Mouse (Mus musculus): ENCODE results near the gene Slc41a1. TPM values are rescaled to one million over a fixed set of nuclear protein-coding genes. Genes with fewer than 3 reads are reported as not detected.
A peak's percentile ranks its signal among the peaks of the same experiment; 100 is the strongest.

The Slc41a1 gene
- 9.3 and 10.2 TPM in 2 replicates for polyA plus RNA-seq (2014; fragmentation: Nextera tagmentation; extraction: Ambion mirVana)

DNA sequence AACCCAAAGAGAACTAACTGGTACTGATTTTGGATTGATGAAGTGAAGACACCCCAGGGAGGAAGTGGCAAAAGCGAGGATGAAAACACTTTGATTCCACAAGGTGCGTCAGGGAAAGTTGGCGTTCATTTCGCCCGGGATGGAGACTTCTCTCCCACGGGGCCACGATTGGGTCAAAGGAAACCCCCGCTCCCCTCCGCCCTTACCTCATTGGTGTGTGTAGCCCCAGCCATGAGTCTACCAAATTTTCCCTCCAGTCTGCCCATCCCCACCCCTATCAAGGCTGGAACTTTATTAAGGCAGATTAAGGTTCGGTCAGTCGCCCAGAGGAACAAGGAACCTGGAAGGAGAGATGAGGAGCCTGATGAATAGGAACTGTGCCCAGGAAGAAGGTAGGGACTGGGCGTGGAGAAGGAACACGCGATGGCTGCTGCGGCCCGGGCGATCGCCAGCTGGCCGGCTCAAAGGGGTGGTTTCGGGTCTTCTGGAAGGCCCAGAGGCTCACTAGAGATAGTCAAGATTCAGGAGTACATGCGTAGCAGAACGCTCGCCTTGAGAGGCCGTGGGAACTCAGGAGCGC lies at the start of gene Slc41a1:
Gene Slc41a1, plus strand, starts transcription at position 287 of the 580 bp plus-strand sequence.
- peak; percentile 62 for ATAC-seq (ENCODE audit: insufficient read depth, low FRiP score, low TSS enrichment)
- H3K27ac ChIP-seq (ENCODE audit: low read depth, low read length): peak within 1 kb of the TSS; percentile 44; the same call in 1 of the 2 replicates
- WGBS: 3% methylated on average over 25 of the region's 25 CpGs
- H3K27me3 ChIP-seq (ENCODE audit: control insufficient read depth, insufficient read depth, low read length): no peaks in the 10 kb centered on the region
- DNase-seq (ENCODE audit: low spot score): no peak
- peak within 1 kb of the TSS; percentile 66 for H3K4me2 ChIP-seq (ENCODE audit: low read depth)
- peak within 1 kb of the TSS; percentile 82 for H3K4me3 ChIP-seq (ENCODE audit: low read depth, low read length)
- H3K4me1 ChIP-seq (ENCODE audit: control insufficient read depth, insufficient read depth, low read length): peaks cover 5% of the 10 kb centered on the region; the same call in 1 of the 2 replicates
- H3K36me3 ChIP-seq (ENCODE audit: control insufficient read depth, insufficient read depth, low read length): no peaks in the 10 kb centered on the region
- H3K9ac ChIP-seq (ENCODE audit: low read length): peak within 1 kb of the TSS; percentile 86
- no peaks in the 10 kb centered on the region for H3K9me3 ChIP-seq (ENCODE audit: control insufficient read depth, low read length)

DNA sequence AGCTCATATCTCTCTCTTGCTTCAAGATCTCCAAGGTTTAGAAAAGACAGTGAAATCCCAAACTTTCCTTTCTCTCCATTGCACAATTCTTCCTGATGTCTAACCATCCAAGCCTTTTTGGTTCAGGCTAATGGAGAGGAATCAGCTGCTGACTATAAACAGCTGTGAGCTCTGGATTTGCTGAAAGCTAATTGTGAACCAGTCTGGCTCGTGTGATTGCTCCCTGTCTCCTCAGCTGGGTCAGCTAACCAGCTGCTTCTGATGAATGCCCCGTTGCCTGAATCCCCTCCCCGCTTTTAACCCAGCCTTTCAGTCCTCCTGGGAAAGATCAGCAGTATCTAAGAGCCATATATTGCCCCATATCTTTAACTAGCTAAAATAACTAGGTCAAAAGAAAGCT lies 32.7 kb upstream of the Slc41a1 start:
- Histone ChIP-seq H3K4me2 (ENCODE audit: low read depth) (no peak overlapping the region), H3K36me3 (ENCODE audit: control insufficient read depth, insufficient read depth, low read length) (no peaks in the 10 kb centered on the region), H3K4me1 (ENCODE audit: control insufficient read depth, insufficient read depth, low read length) (no peaks in the 10 kb centered on the region), H3K27me3 (ENCODE audit: control insufficient read depth, insufficient read depth, low read length) (no peaks in the 10 kb centered on the region), H3K9me3 (ENCODE audit: control insufficient read depth, low read length) (no peaks in the 10 kb centered on the region), H3K9ac (ENCODE audit: low read length) (no peak overlapping the region), H3K4me3 (ENCODE audit: low read depth, low read length) (no peak overlapping the region), H3K27ac (ENCODE audit: low read depth, low read length) (no peak overlapping the region)
- DNase-seq (ENCODE audit: low spot score): no peak
- ATAC-seq (ENCODE audit: insufficient read depth, low FRiP score, low TSS enrichment): no peak
- WGBS: 33% methylated on average over 3 of the region's 3 CpGs

DNA sequence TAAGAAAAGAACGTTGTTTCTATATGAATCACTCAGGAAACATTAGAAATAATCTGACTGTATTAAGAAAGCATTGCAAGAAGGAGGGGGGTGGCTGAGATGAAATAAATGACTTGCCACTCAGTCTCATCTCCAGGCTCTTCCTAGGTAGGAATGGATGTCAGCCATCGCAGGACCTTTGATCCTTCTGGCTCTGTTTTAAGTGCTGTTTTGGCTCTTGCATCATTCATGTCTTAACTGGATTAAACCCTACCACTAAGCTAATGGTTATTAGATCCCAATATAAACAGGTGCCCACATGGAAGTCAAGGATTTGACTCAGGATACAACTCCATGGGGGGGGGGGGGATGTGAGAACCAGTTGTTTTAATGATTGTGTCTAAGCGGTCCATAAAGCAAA lies 32.1 kb upstream of the Slc41a1 start:
- Histone ChIP-seq H3K36me3 (ENCODE audit: control insufficient read depth, insufficient read depth, low read length) (no peaks in the 10 kb centered on the region), H3K9me3 (ENCODE audit: control insufficient read depth, low read length) (no peaks in the 10 kb centered on the region), H3K4me1 (ENCODE audit: control insufficient read depth, insufficient read depth, low read length) (no peaks in the 10 kb centered on the region), H3K4me2 (ENCODE audit: low read depth) (no peak overlapping the region), H3K9ac (ENCODE audit: low read length) (no peak overlapping the region), H3K27me3 (ENCODE audit: control insufficient read depth, insufficient read depth, low read length) (no peaks in the 10 kb centered on the region), H3K4me3 (ENCODE audit: low read depth, low read length) (no peak overlapping the region), H3K27ac (ENCODE audit: low read depth, low read length) (no peak overlapping the region)
- WGBS: 89% methylated on average over 3 of the region's 3 CpGs
- DNase-seq (ENCODE audit: low spot score): no peak
- ATAC-seq (ENCODE audit: insufficient read depth, low FRiP score, low TSS enrichment): no peak

DNA sequence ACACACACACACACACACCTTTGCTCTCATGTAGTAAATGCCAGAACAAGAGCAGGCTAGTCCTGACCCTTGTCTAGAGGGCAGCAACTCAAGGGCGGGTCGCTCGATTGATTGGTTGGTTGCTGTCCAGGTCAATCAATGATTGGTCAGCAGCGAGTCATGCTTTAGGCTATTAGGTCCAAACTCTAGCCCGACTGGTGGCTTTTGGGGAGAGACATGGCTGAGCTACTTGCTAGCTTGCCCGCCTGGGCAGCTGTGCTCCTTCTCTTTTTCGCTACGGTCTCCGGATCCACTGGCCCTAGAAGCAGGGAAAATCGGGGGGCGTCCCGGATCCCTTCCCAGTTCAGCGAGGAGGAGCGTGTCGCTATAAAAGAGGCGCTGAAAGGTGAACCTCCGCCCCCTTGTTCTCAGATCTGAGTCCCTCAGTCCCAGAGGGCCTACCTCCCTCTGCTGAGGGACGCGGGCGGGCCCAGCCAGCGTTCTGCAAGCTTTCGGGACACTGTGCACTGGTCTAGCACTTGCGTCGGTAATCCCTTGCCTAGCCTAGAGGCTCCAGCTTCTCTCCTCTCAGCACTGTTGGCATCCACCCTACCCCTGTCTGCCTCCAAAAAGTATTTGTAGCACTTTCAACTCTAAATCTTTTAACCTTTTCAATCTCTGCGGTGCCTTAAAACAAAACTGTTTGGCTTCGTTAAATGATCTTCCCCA lies 29.9 kb upstream of the Slc41a1 start, which contains the start of gene Pm20d1:
Gene Pm20d1, plus strand, starts transcription at position 180 of the 708 bp plus-strand sequence.
- no peaks in the 10 kb centered on the region for H3K27me3 ChIP-seq (ENCODE audit: control insufficient read depth, insufficient read depth, low read length)
- WGBS: 4% methylated on average over 26 of the region's 26 CpGs
- DNase-seq (ENCODE audit: low spot score) (peak; percentile 48), ATAC-seq (ENCODE audit: insufficient read depth, low FRiP score, low TSS enrichment) (no peak)
- H3K9me3 ChIP-seq (ENCODE audit: control insufficient read depth, low read length): no peaks in the 10 kb centered on the region
- H3K9ac ChIP-seq (ENCODE audit: low read length): peak within 1 kb of the TSS; percentile 51
- H3K27ac ChIP-seq (ENCODE audit: low read depth, low read length): no peak within 1 kb of the TSS
- no peaks in the 10 kb centered on the region for H3K4me1 ChIP-seq (ENCODE audit: control insufficient read depth, insufficient read depth, low read length)
- peak within 1 kb of the TSS; percentile 28 for H3K4me3 ChIP-seq (ENCODE audit: low read depth, low read length)
- H3K36me3 ChIP-seq (ENCODE audit: control insufficient read depth, insufficient read depth, low read length): no peaks in the 10 kb centered on the region
- H3K4me2 ChIP-seq (ENCODE audit: low read depth): peak within 1 kb of the TSS; percentile 51

DNA sequence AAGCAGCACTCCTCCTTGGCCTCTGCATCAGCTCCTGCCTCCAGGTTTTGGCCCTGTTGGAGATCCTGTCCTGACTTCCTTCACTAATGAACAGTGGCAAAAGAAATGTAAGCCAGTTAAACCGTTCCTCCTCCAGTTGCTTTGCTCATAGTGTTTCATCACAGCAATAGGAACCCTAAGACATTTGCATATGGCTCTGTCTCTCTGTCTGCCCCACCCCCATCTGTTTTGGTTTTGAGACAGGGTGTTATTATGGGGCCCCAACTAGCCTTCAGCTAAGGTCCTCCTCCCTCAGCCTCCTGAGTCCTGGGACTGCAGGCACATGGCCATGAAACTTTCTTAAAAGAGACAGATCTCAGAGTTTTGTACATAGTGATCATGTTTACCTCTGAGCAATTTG lies 27.3 kb upstream of the Slc41a1 start:
- ATAC-seq (ENCODE audit: insufficient read depth, low FRiP score, low TSS enrichment): no peak
- WGBS: 38% methylated on average over 1 of the region's 1 CpGs
- no peak overlapping the region for H3K4me2 ChIP-seq (ENCODE audit: low read depth)

DNA sequence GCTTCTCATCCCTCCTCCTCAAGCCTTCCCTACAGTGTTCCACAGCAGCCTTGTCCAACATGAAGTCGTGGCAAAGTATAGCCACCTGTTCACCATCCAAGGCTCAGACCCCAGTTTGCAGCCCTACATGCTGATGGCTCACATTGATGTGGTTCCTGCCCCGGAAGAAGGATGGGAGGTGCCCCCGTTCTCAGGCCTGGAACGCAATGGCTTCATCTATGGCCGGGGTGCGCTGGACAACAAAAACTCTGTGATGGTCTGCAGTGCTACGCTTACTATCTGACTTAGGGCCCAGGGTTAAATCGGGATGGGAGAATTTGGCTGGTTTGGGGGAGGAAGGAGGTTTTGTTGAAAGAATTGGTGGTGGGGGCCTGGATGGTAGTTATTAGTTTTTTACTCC lies 26.2 kb upstream of the Slc41a1 start:
- Histone ChIP-seq H3K4me1 (ENCODE audit: control insufficient read depth, insufficient read depth, low read length) (no peaks in the 10 kb centered on the region), H3K27ac (ENCODE audit: low read depth, low read length) (no peak overlapping the region), H3K9ac (ENCODE audit: low read length) (no peak overlapping the region), H3K27me3 (ENCODE audit: control insufficient read depth, insufficient read depth, low read length) (no peaks in the 10 kb centered on the region), H3K9me3 (ENCODE audit: control insufficient read depth, low read length) (no peaks in the 10 kb centered on the region), H3K4me2 (ENCODE audit: low read depth) (no peak overlapping the region), H3K4me3 (ENCODE audit: low read depth, low read length) (no peak overlapping the region), H3K36me3 (ENCODE audit: control insufficient read depth, insufficient read depth, low read length) (no peaks in the 10 kb centered on the region)
- ATAC-seq (ENCODE audit: insufficient read depth, low FRiP score, low TSS enrichment) (no peak), DNase-seq (ENCODE audit: low spot score) (no peak)
- WGBS: 92% methylated on average over 8 of the region's 8 CpGs

More for the DNA sequence above, 27.3 kb upstream of the Slc41a1 start:
- Histone ChIP-seq H3K36me3 (ENCODE audit: control insufficient read depth, insufficient read depth, low read length) (no peaks in the 10 kb centered on the region), H3K9ac (ENCODE audit: low read length) (no peak overlapping the region), H3K4me3 (ENCODE audit: low read depth, low read length) (no peak overlapping the region), H3K9me3 (ENCODE audit: control insufficient read depth, low read length) (no peaks in the 10 kb centered on the region), H3K4me1 (ENCODE audit: control insufficient read depth, insufficient read depth, low read length) (no peaks in the 10 kb centered on the region), H3K27ac (ENCODE audit: low read depth, low read length) (no peak overlapping the region), H3K27me3 (ENCODE audit: control insufficient read depth, insufficient read depth, low read length) (no peaks in the 10 kb centered on the region)
- no peak for DNase-seq (ENCODE audit: low spot score)

DNA sequence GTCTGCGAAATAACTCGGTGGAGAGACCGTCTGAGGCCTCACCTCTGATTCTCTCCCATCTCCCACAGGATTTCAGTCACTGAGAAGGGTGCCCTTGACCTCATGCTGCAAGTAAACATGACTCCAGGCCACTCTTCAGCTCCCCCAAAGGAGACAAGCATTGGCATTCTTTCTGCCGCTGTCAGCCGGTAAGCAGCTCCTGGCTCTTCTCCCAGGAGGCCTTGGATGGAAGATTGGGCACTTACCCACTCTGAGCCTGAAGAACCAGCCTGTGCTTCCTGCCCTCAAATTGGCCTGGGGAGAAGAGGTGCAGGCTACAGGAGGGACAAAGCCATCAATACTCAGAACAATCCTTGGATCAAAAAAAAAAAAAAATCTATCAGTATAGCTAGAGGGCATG lies 24.6 kb upstream of the Slc41a1 start:
- Histone ChIP-seq H3K27me3 (ENCODE audit: control insufficient read depth, insufficient read depth, low read length) (no peaks in the 10 kb centered on the region), H3K9me3 (ENCODE audit: control insufficient read depth, low read length) (no peaks in the 10 kb centered on the region), H3K27ac (ENCODE audit: low read depth, low read length) (no peak overlapping the region), H3K4me1 (ENCODE audit: control insufficient read depth, insufficient read depth, low read length) (no peaks in the 10 kb centered on the region), H3K4me3 (ENCODE audit: low read depth, low read length) (no peak overlapping the region), H3K9ac (ENCODE audit: low read length) (no peak overlapping the region), H3K36me3 (ENCODE audit: control insufficient read depth, insufficient read depth, low read length) (no peaks in the 10 kb centered on the region), H3K4me2 (ENCODE audit: low read depth) (no peak overlapping the region)
- ATAC-seq (ENCODE audit: insufficient read depth, low FRiP score, low TSS enrichment) (no peak), DNase-seq (ENCODE audit: low spot score) (no peak)
- 87% methylated on average over 5 of the region's 5 CpGs for WGBS

DNA sequence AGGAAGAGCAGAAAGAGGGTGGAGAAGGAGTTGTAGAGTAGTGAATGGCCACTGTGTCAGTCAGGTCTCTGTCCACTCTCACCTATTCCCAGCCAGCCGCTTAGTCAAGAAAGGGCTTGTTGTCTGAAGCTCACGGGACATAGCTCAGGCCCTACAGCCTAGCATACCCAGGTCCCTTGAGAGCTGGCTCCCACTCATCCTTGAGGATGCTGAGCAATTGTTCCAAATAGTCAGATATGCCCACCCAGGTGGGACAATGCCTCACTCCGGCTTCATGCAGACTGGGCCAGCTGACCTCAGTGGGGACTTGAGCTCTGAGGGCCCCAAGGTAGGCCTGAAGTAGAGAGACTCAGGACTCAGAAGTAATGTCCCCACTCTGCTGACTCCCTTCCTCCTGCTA lies 23.1 kb upstream of the Slc41a1 start:
- no peak overlapping the region for H3K4me2 ChIP-seq (ENCODE audit: low read depth)
- no peaks in the 10 kb centered on the region for H3K4me1 ChIP-seq (ENCODE audit: control insufficient read depth, insufficient read depth, low read length)
- no peak overlapping the region for H3K27ac ChIP-seq (ENCODE audit: low read depth, low read length)
- DNase-seq (ENCODE audit: low spot score) (no peak), ATAC-seq (ENCODE audit: insufficient read depth, low FRiP score, low TSS enrichment) (no peak)
- H3K9ac ChIP-seq (ENCODE audit: low read length): no peak overlapping the region
- WGBS: 90% methylated on average over 3 of the region's 3 CpGs
- H3K27me3 ChIP-seq (ENCODE audit: control insufficient read depth, insufficient read depth, low read length): no peaks in the 10 kb centered on the region
- no peaks in the 10 kb centered on the region for H3K9me3 ChIP-seq (ENCODE audit: control insufficient read depth, low read length)
- H3K4me3 ChIP-seq (ENCODE audit: low read depth, low read length): no peak overlapping the region
- H3K36me3 ChIP-seq (ENCODE audit: control insufficient read depth, insufficient read depth, low read length): no peaks in the 10 kb centered on the region

DNA sequence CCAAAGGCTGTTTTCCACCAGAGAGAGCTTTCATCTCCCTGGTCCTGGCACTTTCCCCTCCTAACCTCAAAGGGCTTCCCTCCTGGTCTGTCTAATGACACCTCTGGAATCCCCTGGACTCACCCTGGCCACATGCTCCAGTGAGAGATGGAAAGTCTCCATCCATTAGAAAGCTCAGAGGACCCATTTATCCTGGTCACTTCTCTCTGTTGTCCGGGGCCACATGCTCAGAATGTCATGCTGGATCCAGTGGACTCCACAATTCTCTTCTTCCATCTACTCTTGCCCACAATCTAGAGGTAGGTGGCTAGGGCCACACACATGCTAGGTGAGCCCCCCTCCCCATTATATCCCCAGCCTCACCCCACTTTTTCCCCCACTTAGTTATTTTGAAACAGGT lies 18.3 kb upstream of the Slc41a1 start:
- Histone ChIP-seq H3K27ac (ENCODE audit: low read depth, low read length) (no peak overlapping the region), H3K4me3 (ENCODE audit: low read depth, low read length) (no peak overlapping the region), H3K36me3 (ENCODE audit: control insufficient read depth, insufficient read depth, low read length) (no peaks in the 10 kb centered on the region), H3K9ac (ENCODE audit: low read length) (no peak overlapping the region), H3K27me3 (ENCODE audit: control insufficient read depth, insufficient read depth, low read length) (no peaks in the 10 kb centered on the region), H3K4me1 (ENCODE audit: control insufficient read depth, insufficient read depth, low read length) (no peaks in the 10 kb centered on the region), H3K9me3 (ENCODE audit: control insufficient read depth, low read length) (no peaks in the 10 kb centered on the region), H3K4me2 (ENCODE audit: low read depth) (no peak overlapping the region)
- ATAC-seq (ENCODE audit: insufficient read depth, low FRiP score, low TSS enrichment) (no peak), DNase-seq (ENCODE audit: low spot score) (no peak)
- 77% methylated on average over 1 of the region's 1 CpGs for WGBS
